Mouse (Mus musculus) right cerebral cortex, postnatal 14 days (tissue): ENCODE measurements at regions not wholly inside any gene's neighbourhood (a gene's known extent, or its start where the extent isn't known, plus 50 kb on each side); places are given as distances from the start of the nearest gene placed in this dataset.

ENCODE experiments used
- DNase-seq: peaks from one replicate; pipeline ENCODE4 v3.0.0; 2022

DNA sequence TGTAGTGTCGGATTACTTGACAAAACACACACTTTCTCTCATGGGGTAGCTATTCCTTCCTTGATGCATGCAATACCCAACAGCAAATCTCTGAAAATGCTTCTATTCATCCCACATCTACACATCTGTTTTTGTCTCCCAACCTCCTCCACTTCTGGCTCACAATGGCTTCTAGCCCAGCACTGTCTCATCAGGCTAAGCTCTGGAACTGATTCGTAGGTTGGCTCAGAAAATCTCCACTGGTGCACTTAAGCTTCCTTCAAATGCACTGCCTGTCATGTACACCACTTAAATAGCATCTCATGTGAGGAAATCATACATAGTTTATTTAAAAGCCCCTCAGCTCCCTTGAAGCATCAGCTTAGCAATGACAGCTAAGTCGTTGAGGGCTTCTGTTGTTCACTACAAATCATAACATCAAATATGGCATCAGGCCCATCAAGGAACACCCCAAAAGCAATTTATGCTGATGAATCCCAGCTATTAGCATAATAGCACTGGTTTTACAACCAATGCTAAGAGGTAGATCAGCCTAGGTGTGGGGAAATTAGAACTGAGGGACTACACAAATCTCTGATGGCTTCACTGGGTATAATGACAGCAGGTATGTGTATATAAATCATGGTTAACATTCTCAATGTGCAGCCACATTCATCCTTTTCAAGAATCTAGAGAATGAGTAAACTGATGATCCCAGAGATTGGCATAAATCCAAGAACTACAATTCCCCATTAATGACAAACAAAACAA lies 103.5 kb upstream of the Tusc1 start:
- DNase-seq, result no peak

DNA sequence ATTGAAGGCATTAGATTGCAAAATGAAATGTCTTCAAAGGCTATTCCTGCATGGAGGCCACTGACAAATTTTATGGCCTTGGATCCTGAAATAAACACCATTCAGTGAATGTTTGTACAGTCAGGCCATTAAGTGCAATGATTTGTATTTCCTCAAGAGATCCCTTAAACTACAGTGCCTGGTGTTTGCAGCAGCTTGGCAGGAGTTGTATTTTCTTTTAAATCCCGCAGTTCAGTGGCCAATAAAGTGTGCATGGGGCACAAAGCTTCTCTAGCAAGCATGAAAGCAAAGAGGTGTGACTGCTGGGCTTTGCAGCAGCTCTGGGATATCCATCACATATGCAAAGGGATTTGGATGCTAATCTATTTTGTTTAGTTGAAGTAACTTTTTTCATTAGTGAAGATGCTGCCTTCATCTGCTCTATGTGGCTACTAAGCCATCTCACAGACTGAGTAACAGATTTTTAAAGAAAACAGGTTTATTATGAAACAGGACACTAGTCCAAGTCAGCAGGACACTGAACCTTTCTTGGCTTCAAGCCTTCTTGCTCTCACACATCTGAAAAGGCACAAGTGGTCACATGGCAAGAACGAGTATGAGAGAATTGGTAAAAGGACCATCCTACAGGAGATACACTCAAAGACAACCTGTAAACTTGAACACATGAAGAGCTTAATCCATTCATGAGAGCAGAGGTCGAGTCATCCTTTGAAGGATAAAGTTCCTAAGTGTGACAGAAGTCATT lies 102.2 kb upstream of the Tusc1 start:
- DNase-seq, result no peak

DNA sequence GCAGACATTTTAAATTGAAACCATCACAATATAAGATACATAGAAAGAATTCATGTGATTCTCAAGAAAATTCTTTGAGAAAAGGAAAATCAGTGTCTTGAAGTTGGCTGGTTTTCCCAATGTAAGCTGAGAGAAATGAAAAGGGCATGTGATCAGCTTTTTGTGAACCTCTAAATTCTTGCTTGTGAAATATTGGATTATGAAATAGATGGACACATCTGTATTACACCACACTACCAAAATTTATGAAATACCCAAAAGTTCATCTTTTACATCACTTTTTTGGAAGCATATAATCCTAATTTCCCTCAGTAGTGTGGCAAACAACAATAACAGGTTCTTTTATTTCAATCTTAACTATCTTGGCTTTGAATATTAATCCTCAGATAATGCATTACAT lies 77.4 kb upstream of the Tusc1 start:
- DNase-seq, result no peak

DNA sequence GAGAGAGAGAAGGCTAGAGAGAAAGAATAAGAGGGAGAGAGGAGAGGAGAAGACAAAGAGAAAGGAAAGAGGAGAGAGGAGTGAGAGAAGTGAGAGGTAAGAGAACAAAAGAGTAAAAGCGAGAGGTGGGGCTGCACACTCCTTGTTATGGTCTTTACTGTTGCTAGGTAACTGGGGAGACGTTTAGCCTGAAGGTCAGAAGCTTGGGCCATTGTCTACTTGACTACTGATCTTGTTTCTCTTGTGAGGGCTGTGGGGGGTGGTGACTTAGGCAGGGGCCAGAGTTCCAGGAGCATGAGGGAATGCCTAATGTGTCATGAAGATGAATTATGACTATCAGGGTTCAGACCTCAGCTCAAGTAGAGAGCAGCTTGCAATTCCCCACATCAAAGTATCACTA lies 71.6 kb upstream of the Tusc1 start:
- no peak for DNase-seq

DNA sequence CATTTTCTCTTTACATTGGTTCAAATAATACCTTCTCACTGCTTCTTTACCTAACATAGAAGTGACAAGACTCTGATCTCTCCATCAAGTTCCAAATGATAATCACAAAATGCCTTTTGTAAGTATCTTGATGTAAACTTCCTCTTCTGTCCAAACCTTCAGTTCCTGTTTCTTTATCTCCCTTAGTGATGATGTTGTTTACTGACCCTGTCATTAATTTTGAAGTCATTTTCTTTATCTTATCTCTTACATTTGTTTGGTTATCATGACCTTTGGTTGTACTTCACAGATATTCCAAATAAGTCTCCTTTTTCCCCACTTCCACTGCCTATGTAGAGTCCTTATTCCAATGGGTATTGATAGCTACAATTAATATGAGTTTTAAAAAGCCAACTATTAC lies 65.3 kb upstream of the Tusc1 start:
- no peak for DNase-seq
